Mouse (Mus musculus) neural tube, embryonic 12.5 days (tissue): ENCODE results near the gene Slc25a22. TPM values are rescaled to one million over a fixed set of nuclear protein-coding genes. Genes with fewer than 3 reads are reported as not detected.

ENCODE experiments used
- ATAC-seq: fragments of 200-750 bp; cut with Nextera tagmentation; 2 replicates; pipeline ENCODE4 v1.8.0; 2017; ENCODE audit warnings: low read depth, mild to moderate bottlenecking, moderate TSS enrichment, moderate library complexity; ENCODE audit not compliant: low FRiP score
- H3K27ac ChIP-seq: fragments of 300-500 bp; sonication (generic); 2 replicates; pipeline ENCODE4 v1.5.1; 2016
- H3K27me3 ChIP-seq: fragments of 300-500 bp; sonication (generic); replicated peaks from 2 replicates; pipeline ENCODE4 v1.6.1; 2016; ENCODE audit warnings: mild to moderate bottlenecking
- H3K36me3 ChIP-seq: fragments of 300-500 bp; sonication (generic); 2 replicates; pipeline ENCODE4 v1.6.1; 2016; ENCODE audit warnings: mild to moderate bottlenecking
- H3K4me1 ChIP-seq: fragments of 300-500 bp; sonication (generic); 2 replicates; pipeline ENCODE4 v1.6.1; 2016
- H3K4me2 ChIP-seq: fragments of 300-500 bp; sonication (generic); replicated peaks from 2 replicates; pipeline ENCODE4 v1.6.1; 2016; ENCODE audit warnings: mild to moderate bottlenecking
- H3K4me3 ChIP-seq: fragments of 300-500 bp; sonication (generic); 2 replicates; pipeline ENCODE4 v1.5.1; 2016
- H3K9ac ChIP-seq: fragments of 300-500 bp; sonication (generic); 2 replicates; pipeline ENCODE4 v1.6.1; 2016; ENCODE audit warnings: mild to moderate bottlenecking
- H3K9me3 ChIP-seq: fragments of 300-500 bp; sonication (generic); 2 replicates; pipeline ENCODE4 v1.6.1; 2016; ENCODE audit warnings: mild to moderate bottlenecking
- WGBS: fragments of 180-500 bp; shearing (Covaris S2); methylation state at CpG from one replicate; pipeline ENCODE4 v1.1.7; 2016; 5-methylcytosine and 5-hydroxymethylcytosine counted together
- polyA plus RNA-seq: library from polyadenylated mRNA; unstranded; fragments of >200 nt; fragmentation: Nextera tagmentation; extraction: Ambion mirVana; gene quantifications from 2 replicates; pipeline ENCODE4 v1.2.1, GENCODE M21; 2016

Slc25a22 gene
- polyA plus RNA-seq, 1 experiment from 2014 or later: 57.7 TPM

DNA sequence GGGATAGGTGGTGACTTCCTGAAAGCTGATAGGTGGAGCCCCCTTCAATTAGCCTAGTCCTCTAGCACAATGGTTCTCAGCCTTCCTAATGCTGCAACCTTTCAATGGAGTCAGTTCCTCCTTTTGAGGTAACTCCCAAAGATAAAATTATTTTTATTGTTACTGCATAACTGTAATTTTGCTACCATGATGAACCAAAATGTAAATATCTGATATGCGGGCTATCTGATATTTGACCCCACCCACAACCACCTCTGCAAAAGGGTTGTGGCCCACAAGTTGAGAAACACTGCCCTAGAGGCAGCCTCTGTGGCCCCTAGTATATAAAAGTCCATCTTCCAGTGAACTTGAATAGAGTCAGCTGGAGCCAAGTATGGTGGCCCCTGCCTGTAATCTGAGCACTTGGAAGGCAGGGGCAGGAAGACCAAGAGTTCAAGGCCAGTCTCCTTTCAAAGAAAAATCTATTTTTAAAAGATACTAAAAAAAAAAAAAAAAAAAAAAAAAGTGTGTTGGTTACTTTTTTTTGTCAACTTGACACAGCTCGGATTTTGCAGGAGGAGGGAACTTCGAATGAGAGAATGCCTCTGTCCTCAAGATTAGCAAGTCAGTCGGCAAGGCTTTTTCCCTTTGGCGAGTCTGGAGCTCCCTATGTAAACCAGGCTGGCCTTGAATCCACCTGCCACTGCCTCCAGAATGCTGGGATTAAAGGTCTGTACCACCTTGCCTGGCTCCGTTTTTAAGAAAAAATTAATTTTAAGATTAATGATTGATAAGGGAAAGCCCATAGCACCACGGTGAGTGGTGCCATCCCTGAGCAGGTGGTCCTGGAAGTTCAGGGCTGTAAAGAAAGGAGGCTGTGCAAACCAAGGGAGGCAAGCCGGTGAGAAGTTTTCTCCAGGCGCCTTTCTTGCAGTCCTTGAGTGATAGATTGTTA is 47.1 kb downstream of the Slc25a22 start:
- no peak overlapping the region for H3K4me2 ChIP-seq
- H3K4me1 ChIP-seq: peaks cover 15% of the 10 kb centered on the region
- no peak overlapping the region for H3K27ac ChIP-seq
- no peaks in the 10 kb centered on the region for H3K36me3 ChIP-seq
- no peak overlapping the region for H3K4me3 ChIP-seq
- H3K27me3 ChIP-seq: 0 out of 2 replicates have a peak, but pooled peaks cover 3% of the 10 kb centered on the region
- no peaks in the 10 kb centered on the region for H3K9me3 ChIP-seq
- WGBS: 56% methylated on average over 9 of the region's 9 CpGs
- no peak overlapping the region for H3K9ac ChIP-seq
- no peak for ATAC-seq

DNA sequence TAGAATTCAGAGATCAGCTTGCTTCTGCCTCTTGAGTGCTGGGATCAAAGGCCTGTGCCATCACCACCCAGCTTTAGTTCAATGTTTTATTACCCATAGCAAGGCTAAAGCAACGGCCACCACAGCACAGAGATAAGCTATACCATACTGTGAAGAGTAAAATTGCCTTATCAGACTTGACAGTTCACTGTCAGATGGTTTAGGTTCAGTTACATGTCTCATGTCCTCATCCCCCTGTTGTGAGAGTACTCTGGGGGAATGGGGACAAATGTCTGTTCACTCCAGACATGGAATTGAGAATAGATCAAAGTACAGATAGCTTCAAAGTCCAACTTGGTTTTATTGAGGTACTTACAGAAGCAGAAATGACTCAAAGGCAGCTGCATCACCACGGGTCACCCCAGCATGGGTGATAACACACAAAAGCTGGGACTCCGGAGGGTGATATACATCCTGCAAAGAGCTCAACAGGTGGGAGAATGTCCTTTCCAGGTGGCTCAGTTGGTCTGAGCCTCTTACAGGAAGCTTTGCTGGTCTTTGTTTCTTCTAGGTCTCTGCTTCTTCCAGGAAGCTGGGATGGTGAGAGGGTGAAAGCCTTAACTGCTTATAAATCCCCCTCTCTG is 49.1 kb downstream of the Slc25a22 start:
- ATAC-seq: no peak
- Histone ChIP-seq H3K4me1 (peaks cover 15% of the 10 kb centered on the region), H3K4me3 (no peak overlapping the region), H3K4me2 (no peak overlapping the region), H3K9me3 (no peaks in the 10 kb centered on the region), H3K36me3 (no peaks in the 10 kb centered on the region), H3K9ac (no peak overlapping the region), H3K27me3 (0 out of 2 replicates have a peak, but pooled peaks cover 3% of the 10 kb centered on the region), H3K27ac (no peak overlapping the region)
- WGBS: 37% methylated on average over 3 of the region's 3 CpGs

DNA sequence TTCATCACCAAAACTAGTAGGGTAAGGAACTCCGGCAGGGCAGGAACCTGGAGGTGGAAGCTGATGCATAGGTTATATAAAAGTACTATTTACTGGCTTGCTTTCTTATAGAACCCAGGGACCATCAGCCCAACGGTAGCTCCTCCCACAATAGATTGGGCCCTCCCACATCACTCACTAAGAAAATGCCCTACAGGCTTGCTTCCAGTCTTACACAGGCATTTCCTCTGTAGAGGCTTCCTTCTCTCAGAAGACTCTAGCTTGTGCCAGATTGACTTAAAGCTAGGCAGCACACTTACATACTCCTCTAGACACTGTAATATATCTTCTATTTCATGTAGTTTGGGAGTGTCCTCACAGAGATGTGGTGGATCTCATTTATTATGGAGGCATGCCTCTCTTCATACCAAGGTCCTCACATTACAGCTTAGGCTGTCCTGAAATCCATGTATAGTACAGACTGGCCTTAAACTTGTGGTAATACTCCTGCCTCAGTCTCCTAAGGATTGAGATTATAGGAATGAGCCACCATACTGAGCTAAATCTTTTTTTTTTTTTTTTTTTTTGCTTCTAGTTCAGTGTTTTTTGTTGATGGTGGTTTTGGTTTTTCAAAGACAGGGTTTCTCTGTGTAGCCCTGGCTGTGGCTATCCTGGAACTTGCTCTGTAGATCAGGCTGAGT is 49.7 kb downstream of the Slc25a22 start:
- no peak for ATAC-seq
- Histone ChIP-seq H3K4me1 (peaks cover 12% of the 10 kb centered on the region), H3K9ac (no peak overlapping the region), H3K9me3 (no peaks in the 10 kb centered on the region), H3K36me3 (no peaks in the 10 kb centered on the region), H3K27me3 (0 out of 2 replicates have a peak, but pooled peaks cover 3% of the 10 kb centered on the region), H3K4me2 (no peak overlapping the region), H3K27ac (no peak overlapping the region), H3K4me3 (no peak overlapping the region)
- WGBS: 55% methylated on average over 2 of the region's 2 CpGs

DNA sequence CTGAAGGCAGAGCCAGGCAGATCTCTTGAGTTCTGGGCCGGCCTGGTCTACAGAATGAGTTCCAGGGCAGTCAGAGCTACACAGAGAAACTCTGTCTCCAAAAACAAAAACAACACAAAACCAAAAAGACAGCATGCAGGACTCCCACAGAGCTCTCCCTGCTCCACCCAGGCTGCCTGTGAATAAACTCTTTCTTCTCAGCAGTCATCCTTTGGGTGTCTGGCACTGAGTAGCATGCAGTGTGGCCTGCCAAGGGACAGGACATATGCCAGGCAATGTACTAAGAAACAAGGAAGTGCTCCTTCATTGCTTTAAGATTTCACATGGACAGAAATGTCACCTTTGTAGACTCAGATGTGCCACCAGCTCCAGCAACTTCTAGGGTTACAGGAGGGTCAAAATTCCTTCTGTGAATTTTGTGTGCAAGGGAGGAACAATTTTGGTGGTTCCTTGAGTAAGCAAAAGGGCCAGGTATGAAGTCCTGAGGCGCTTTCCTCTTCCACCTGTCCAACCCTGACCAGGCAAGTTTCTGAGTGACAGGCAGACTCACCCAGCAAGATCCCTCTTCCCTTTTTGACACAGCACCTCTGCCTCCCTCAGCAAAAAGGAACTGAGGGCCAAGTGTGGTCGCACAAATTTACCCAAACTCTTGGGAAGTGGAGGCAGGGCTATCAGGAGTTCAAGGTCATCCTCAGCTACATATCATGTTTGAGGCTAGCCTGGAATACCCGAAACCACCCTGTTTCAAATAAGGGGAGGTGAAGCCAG is 56.4 kb downstream of the Slc25a22 start:
- no peak overlapping the region for H3K27ac ChIP-seq
- H3K4me1 ChIP-seq: no peaks in the 10 kb centered on the region
- no peak for ATAC-seq
- H3K4me2 ChIP-seq: no peak overlapping the region
- WGBS: 89% methylated on average over 4 of the region's 4 CpGs
- H3K9me3 ChIP-seq: no peaks in the 10 kb centered on the region
- no peak overlapping the region for H3K4me3 ChIP-seq
- no peaks in the 10 kb centered on the region for H3K36me3 ChIP-seq
- no peak overlapping the region for H3K9ac ChIP-seq
- no peaks in the 10 kb centered on the region for H3K27me3 ChIP-seq

Other genes with a start within 250 kb of the Slc25a22 start
- 114 and 121 TPM in 2 replicates for gene Hras, start 243.9 kb downstream of the Slc25a22 start, polyA plus RNA-seq
- 11.2 TPM in 2 replicates for gene Lrrc56, start 243.7 kb downstream of the Slc25a22 start, polyA plus RNA-seq
- gene Lmntd2, start 223.8 kb downstream of the Slc25a22 start, polyA plus RNA-seq: 2.5 and 3.8 TPM in 2 replicates
- gene Rassf7, start 222.0 kb downstream of the Slc25a22 start, polyA plus RNA-seq: 37.1 and 38.7 TPM in 2 replicates
- gene Phrf1, start 209.1 kb downstream of the Slc25a22 start, polyA plus RNA-seq: 88.0 and 92.7 TPM in 2 replicates
- 1.0 and 1.7 TPM in 2 replicates for gene Irf7, start 171.4 kb downstream of the Slc25a22 start, polyA plus RNA-seq
- gene Cdhr5, start 161.1 kb downstream of the Slc25a22 start, polyA plus RNA-seq: not detected in 2 replicates
- gene Sct, start 158.8 kb downstream of the Slc25a22 start, polyA plus RNA-seq: 4.5 and 7.1 TPM in 2 replicates
- gene Drd4, start 145.9 kb downstream of the Slc25a22 start, polyA plus RNA-seq: 0.82 and 0.94 TPM in 2 replicates
- gene Deaf1, start 110.2 kb downstream of the Slc25a22 start, polyA plus RNA-seq: 98.9 and 108 TPM in 2 replicates
- 60.9 and 62.5 TPM in 2 replicates for gene Tmem80, start 110.2 kb downstream of the Slc25a22 start, polyA plus RNA-seq
- gene Eps8l2, start 99.0 kb downstream of the Slc25a22 start, polyA plus RNA-seq: 1.0 and 1.1 TPM in 2 replicates
- gene Taldo1, start 45.7 kb downstream of the Slc25a22 start, polyA plus RNA-seq: 366 and 377 TPM in 2 replicates
- 50.5 and 51.5 TPM in 2 replicates for gene Gatd1, start 23.8 kb downstream of the Slc25a22 start, polyA plus RNA-seq
- 44.4 and 55.1 TPM in 2 replicates for gene Cend1, start 8.4 kb downstream of the Slc25a22 start, polyA plus RNA-seq
- 8.4 and 9.8 TPM in 2 replicates for gene Pidd1, start 6.1 kb upstream of the Slc25a22 start, polyA plus RNA-seq
- 803 and 881 TPM in 2 replicates for gene Rplp2, start 9.5 kb upstream of the Slc25a22 start, polyA plus RNA-seq
- 15.8 and 16.5 TPM in 2 replicates for gene Pnpla2, start 17.3 kb upstream of the Slc25a22 start, polyA plus RNA-seq
- gene Cracr2b, start 23.2 kb upstream of the Slc25a22 start, polyA plus RNA-seq: 6.7 and 7.6 TPM in 2 replicates
- 20.6 and 22.7 TPM in 2 replicates for gene Cd151, start 29.5 kb upstream of the Slc25a22 start, polyA plus RNA-seq
- 73.5 and 80.6 TPM in 2 replicates for gene Polr2l, start 37.2 kb upstream of the Slc25a22 start, polyA plus RNA-seq
- gene Tspan4, start 37.3 kb upstream of the Slc25a22 start, polyA plus RNA-seq: 34.2 and 37.1 TPM in 2 replicates
- gene Chid1, start 102.0 kb upstream of the Slc25a22 start, polyA plus RNA-seq: 31.7 and 33.7 TPM in 2 replicates
- gene Ap2a2, start 124.3 kb upstream of the Slc25a22 start, polyA plus RNA-seq: 111 and 117 TPM in 2 replicates
- gene Muc6, start 217.4 kb upstream of the Slc25a22 start, polyA plus RNA-seq: 0.20 and 0.23 TPM in 2 replicates